24 mouse cellular contexts compared by ENCODE assay signal in the genomic region with DNA sequence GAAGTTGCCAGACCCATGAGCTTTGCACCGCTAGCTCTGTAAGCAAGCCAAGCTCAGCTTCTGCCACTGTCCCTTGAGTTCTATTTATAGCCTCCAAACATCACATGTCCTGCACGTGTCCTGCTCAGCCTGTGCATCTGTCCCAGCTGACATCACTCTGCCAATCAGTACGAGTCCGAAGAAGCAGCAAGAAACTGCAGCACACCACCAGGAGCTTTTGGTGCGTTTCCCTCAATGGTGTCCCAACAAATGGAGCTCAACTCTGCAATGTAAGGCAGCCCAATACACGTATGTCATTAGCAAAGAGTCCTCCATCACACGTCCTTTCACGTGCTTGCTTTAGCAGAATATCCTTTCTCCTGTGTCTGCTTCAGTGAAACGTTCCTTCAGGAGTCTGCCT. TPM values are rescaled to one million over a fixed set of nuclear protein-coding genes. Genes with fewer than 3 reads are reported as not detected.
"Had no signal": no experiment of that assay in that cellular context is flagged by ENCODE, and none has a peak within 500 bp of the region (broad histone marks: within the 10 kb centered on the region; RNA-seq: fewer than 3 reads in every experiment).

No protein-coding gene starts in this region.

- ATAC-seq: lung, postnatal 0 days; midbrain, embryonic 15.5 days had no signal

- H3K4me1 ChIP-seq: lung, embryonic 15.5 days; midbrain, embryonic 10.5 days; midbrain, embryonic 12.5 days; midbrain, embryonic 15.5 days; neural tube, embryonic 12.5 days; stomach, embryonic 15.5 days had no signal

- H3K27me3 ChIP-seq: neural tube, embryonic 12.5 days; stomach, embryonic 15.5 days had no signal

- H3K9me3 ChIP-seq: lung, embryonic 15.5 days; midbrain, embryonic 10.5 days; midbrain, embryonic 12.5 days; midbrain, embryonic 15.5 days; neural tube, embryonic 12.5 days; stomach, embryonic 15.5 days had no signal

- H3K4me2 ChIP-seq: lung, embryonic 15.5 days; midbrain, embryonic 12.5 days; midbrain, embryonic 15.5 days; neural tube, embryonic 12.5 days; stomach, embryonic 15.5 days had no signal

- H3K4me3 ChIP-seq: lung, embryonic 15.5 days; midbrain, embryonic 10.5 days; midbrain, embryonic 12.5 days; midbrain, embryonic 15.5 days; neural tube, embryonic 12.5 days; stomach, embryonic 15.5 days had no signal

- H3K36me3 ChIP-seq: lung, embryonic 15.5 days; midbrain, embryonic 10.5 days; midbrain, embryonic 12.5 days; midbrain, embryonic 15.5 days; neural tube, embryonic 12.5 days; stomach, embryonic 15.5 days had no signal

- DNase-seq: lung, adult 2 months; lung, postnatal 14 days; lung, postnatal 4 days; right cerebral cortex, postnatal 14 days; thymus, adult 18-20 months; thymus, postnatal 14 days; thymus, postnatal 36 days had no signal

- H3K9ac ChIP-seq: liver, embryonic 14.5 days; lung, embryonic 15.5 days; midbrain, embryonic 12.5 days; midbrain, embryonic 15.5 days; neural tube, embryonic 12.5 days; stomach, embryonic 15.5 days had no signal

- H3K27ac ChIP-seq: liver, embryonic 14.5 days; lung, embryonic 15.5 days; midbrain, embryonic 10.5 days; midbrain, embryonic 12.5 days; midbrain, embryonic 15.5 days; neural tube, embryonic 12.5 days; stomach, embryonic 15.5 days had no signal

RNA-seq across cellular contexts. Expression of gene Hoxb13, which starts 33.6 kb away (rescaled TPM):
- total RNA-seq: megakaryocyte, adult 5-6 weeks; megakaryocyte-erythroid progenitor cell, adult 5-6 weeks; midbrain, postnatal 0 days; monocyte, adult 5-6 weeks; neutrophil, adult 5-6 weeks had no signal
- polyA plus RNA-seq: liver, embryonic 14.5 days; liver, embryonic 16.5 days; lung, adult 2 months; lung, embryonic 15.5 days; lung, postnatal 0 days; midbrain, embryonic 10.5 days; midbrain, embryonic 12.5 days; midbrain, embryonic 15.5 days; midbrain, postnatal 0 days; neural tube, embryonic 14.5 days; spleen, adult 2 months; stomach, embryonic 15.5 days had no signal

RNA-seq across cellular contexts. Expression of gene Hoxb9, which starts 43.6 kb away (rescaled TPM):
- total RNA-seq: megakaryocyte, adult 5-6 weeks; megakaryocyte-erythroid progenitor cell, adult 5-6 weeks; midbrain, postnatal 0 days; monocyte, adult 5-6 weeks; neutrophil, adult 5-6 weeks had no signal
- polyA plus RNA-seq: liver, embryonic 16.5 days; lung, adult 2 months; lung, postnatal 0 days; midbrain, embryonic 10.5 days; midbrain, embryonic 12.5 days; midbrain, embryonic 15.5 days; midbrain, postnatal 0 days had no signal

RNA-seq across cellular contexts. Expression of gene Hoxb8, which starts 54.0 kb away (rescaled TPM):
- total RNA-seq: megakaryocyte, adult 5-6 weeks; megakaryocyte-erythroid progenitor cell, adult 5-6 weeks; monocyte, adult 5-6 weeks; neutrophil, adult 5-6 weeks had no signal
- polyA plus RNA-seq: liver, embryonic 16.5 days; midbrain, embryonic 10.5 days; midbrain, embryonic 12.5 days; midbrain, embryonic 15.5 days; midbrain, postnatal 0 days; thymus, postnatal 0 days had no signal

RNA-seq across cellular contexts. Expression of gene Hoxb7, which starts 58.7 kb away (rescaled TPM):
- total RNA-seq: megakaryocyte, adult 5-6 weeks; megakaryocyte-erythroid progenitor cell, adult 5-6 weeks; midbrain, postnatal 0 days; monocyte, adult 5-6 weeks; neutrophil, adult 5-6 weeks had no signal
- polyA plus RNA-seq: midbrain, embryonic 10.5 days; midbrain, embryonic 12.5 days; midbrain, embryonic 15.5 days; midbrain, postnatal 0 days; thymus, postnatal 0 days had no signal
